Mouse (Mus musculus) T-helper 17 cell (primary cell): ENCODE measurements at regions not wholly inside any gene's neighbourhood (a gene's known extent, or its start where the extent isn't known, plus 50 kb on each side); places are given as distances from the start of the nearest gene placed in this dataset.

Source experiments
- in situ Hi-C, 2 experiments: fragments of 300-600 bp; cut with MboI, MseI; formaldehyde crosslinking; loops; 1 replicate in 1 of 2; 2 replicates in 1 of 2; pipeline ENCODE4 v1.15.1; 2025; ENCODE audit warnings: high pct_unique_total_duplicates in 2 of 2

DNA sequence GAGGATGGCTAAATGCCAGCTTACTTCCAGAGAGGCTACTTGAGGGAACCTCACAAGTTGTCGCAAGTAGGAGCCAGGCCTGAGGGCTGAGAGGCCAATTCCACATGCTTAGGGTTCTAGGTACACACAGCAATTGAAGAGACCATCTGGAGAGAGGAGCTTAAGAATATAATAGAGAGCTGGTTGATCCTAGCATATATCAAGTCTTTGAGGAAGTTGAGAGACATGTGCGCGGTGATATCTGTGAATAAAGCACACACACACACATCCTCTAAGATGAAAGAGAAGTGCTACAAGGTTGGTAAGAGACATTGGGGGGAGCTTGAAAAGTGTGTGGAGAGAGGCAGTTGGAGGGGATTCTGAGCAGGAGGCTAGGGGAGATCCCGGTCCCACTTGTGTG is 189.5 kb downstream of the Zfp462 start:
- in situ Hi-C loops: no loop called here

DNA sequence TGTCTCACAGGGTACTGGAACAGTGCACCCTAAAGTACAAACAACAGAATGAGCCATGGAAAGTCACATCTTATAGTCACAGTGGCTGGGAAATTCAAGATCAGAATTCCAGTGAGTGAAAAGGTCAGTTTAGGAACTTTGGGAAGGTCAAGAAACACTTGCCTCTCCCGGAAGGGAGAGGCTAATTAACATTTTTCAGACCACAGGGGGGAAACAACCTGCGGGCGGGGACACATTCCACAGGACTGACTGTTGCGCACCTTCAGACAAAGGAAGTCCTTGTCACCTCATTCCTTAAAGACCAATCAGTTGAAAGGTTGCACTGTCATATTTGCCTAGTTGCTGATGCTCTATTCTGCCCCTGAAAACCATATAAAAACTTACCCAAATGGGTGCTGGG is 189.9 kb downstream of the Zfp462 start:
- in situ Hi-C loops: no loop called here

DNA sequence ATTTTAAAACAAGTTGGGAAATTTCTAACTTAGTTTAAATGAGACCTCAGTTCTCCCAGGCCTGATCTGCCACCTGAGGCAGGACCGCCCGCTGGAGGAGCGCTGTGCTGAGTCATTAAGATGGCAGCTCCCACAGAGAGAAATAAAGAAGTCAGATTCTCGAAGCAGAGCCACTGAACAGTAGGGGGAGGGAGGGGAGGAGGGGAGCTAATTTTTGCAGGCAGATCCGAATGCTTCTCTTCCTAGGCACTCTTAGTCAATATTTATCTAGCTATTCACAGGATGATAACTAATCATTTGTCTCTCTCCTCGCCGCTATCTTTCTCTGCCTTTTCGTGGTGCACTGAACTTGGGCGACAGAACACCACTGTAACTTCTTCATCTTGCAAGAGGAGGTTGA is 191.4 kb downstream of the Zfp462 start:
- in situ Hi-C loops: no loop called here

DNA sequence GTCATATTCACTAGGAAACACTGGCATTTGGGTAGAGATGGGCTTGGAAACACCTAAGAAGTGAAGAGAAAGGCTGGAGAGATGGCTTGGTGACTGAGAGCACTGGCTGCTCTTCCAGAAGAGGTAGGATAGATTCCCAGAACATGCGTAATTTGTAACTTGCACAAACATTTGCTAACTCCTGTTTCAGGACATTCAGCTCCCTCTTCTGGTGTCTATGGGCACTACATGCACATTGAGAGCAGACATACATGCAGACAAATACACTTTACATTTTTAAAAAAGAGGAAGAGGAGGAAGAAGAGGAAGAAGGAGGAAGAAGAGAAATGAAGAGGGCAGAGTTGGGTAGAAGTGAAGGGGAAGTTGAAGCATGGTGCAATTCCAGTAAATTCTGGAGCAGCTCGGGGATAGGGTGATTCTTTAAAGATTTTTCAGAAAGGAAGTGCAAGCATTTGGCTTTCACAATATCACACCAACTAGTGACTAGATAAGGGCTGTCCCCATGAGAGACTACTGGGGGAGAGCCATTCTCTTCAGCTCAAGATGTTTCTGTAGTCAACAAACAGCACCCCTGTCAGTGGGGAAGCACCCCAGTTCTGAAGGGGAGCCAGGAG is 193.0 kb downstream of the Zfp462 start:
- in situ Hi-C loops: no loop called here

DNA sequence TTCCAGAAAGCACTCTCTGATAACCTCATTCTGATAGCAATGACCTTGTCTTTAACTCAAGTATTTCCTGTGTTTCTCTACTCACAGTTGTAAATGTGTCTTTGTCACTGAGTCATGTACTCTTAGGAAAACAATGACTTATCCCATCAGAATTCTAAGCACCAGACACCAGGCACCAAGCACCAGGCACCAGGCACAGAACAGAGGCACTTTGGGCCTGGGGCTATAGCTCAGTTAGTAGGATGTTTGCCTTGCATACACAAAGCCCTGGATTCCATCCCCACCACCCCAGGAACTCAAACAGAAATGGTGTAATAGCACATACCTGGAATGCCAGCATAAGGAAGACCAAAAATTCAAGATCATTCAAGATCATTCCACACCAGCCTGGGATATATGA is 196.5 kb downstream of the Zfp462 start:
- in situ Hi-C loops: no loop called here

DNA sequence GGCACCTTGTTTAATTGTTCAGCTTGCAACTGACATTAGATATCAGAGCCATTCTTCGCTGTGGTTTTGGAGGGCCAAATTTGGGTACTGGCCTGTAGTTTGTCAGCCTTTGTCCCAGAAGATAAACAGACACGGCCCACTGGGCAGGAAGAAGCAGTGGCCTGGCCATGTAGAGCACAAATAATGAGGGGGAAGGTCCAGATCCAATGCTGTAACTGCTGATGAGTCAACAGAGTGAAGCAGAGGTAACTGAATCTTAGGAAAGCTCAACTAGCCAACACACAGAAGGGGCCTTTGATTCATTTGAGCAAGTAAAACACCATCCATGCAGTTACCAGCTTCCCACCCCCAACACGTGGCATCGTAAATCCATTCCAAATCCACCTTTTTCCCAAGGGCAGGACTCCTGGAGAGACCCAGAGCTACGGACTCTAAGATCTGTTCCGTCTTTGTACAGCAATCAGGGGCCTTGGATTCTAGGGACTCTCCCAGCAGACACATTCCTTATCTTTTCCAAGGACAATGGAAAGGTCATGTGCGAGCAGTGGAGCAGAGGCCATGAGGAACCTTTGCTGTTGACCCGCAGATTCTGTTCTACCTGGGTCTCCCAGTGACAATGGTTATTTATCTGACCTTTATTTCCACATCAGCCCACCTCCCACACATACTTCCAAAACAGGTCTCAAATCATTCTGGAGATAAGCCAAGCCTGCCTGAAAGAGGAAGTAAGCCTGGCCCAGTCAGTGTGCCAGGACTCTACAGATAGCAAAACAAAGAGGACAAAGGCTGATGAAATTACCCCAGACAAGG is 197.3 kb downstream of the Zfp462 start:
- in situ Hi-C loops: no loop called here

DNA sequence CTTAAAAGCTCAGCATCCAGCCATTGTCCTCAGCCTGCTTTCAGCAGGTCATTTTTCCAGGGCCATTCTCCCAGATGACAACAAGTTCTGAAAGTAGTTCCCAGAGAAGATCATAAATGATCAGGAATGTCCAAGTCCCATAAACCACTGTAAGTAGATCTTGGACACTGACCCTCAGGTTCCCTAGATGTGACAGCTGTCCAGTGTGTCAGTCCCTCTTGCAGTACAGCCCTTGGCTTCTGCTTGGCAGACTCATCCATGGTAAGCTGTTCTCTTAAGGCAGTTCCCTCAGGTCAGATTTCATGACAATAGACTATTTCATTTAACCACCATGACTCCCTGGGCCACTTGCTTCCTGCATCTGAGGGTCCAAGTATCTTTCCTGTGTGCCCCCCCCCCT is 198.6 kb downstream of the Zfp462 start:
- in situ Hi-C loops: no loop called here

DNA sequence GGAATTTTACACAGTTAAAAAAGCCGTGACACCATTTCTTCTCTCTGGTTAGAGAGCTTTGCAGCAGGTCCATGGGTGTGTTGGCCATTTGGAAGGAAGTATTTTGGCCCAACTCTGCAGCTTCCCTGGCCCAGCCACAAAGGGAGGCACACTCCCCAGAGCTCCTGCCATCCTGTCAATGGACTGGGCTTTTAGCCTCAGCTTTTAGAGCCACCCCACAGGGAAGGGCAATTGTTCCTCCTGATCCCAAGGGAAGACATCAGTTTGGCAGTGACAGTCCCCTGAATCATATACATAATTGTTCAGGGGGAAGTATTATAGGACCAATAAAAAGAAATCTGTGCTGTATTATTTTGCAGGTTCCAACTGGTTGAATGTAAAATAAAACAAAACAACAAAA is 200.1 kb downstream of the Zfp462 start:
- in situ Hi-C loops: no loop called here

DNA sequence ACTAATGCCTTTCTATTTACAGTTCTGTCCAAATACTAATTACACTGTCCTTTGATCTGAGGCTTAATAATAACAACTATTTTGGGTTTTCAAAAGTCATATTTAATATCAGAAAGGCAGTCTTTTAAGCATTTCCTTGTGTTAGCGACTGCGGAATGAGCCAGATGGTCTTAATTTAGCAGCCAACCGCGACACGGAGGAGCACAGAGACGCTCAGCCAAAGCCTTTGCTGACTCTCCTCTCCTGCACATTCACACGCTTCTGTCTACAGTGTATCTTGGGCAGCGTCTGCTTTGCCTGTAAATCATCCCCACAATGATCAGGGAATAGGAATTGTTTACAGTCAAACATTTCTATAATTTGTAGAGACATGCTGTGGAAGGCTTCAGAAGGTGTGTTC is 201.1 kb downstream of the Zfp462 start:
- in situ Hi-C loops: no loop called here

DNA sequence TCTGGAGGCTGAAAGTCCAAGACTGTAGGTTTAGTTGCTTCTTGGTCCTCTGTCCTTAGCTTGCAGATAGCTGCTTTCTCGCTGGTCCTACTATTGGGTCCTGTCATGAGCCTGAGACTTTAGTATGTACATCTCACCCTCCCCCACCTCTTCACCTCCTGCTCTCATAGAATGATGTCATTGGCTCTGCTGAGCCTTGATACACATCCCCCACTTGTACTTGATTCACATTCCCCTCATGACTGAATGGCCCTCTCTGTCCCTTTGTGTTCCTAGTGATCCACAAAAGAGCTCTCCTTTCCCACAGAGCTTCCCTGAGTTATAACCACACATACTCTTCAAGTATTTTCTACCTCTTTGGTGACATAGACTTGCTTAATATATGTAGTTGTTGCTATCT is 201.5 kb upstream of the Rad23b start:
- in situ Hi-C loops: no loop called here

DNA sequence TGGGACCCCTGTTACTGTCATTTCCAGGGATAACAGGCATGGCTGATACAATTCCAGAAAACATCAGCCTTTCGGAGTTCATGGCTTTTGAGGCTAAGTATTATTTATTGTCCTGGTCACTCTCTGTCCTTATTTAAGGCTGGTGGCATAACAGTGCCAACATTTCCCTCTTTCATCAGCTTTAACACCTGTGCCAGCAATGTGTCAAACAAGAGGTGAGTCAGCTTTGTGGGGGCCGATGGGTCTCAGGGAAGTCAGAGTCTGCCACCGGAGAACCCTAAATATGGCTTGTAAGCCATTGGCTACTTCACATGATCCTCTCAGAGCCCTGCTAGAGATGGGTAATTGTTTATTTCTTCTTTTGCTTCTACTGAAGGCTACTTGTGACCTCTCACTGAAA is 195.3 kb upstream of the Rad23b start:
- in situ Hi-C loops: no loop called here

DNA sequence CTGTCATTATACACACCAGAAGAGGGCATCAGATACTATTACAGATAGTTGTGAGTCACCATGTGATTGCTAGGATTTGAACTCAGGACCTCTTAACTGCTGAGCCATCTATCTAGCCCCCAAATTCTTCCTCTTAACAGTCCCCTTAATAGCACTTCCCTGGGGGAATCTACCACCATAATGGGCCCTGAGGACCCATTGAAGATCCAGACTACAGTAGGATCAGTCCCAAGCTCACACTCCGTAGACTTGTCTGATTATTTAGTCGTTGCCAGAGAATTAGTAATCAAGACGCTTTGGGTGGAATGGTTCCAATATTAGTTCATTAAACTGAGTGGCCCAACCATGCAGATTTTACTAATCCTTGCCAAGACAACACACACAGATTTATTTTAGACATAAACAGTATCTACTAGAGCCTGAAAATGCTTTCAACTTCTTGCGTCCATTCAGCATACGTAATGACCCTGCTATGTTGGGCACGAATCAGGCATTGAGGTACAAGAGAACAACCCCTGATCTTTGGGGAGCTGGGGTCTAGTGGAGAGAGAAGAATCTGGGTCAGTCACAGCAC is 191.6 kb upstream of the Rad23b start:
- in situ Hi-C loops: no loop called here

DNA sequence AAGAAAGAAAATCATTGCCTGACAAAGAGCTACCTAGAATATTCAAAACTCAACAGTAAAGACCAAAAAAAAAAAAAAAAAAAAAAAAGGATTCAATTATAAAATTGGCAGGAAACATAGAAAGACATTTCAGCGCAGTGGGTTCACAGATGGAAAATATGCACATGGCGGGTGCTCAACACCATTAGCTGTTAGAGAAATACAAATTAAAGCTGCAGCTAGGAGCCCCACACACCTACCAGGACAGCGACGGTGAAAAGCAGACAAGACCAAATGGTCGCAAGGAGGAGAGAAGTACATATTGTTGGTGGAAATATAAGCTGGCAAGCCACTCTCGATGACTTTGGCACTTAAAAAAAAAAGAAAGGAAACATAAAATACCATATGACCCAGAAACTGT is 183.6 kb upstream of the Rad23b start:
- in situ Hi-C loops: no loop called here

DNA sequence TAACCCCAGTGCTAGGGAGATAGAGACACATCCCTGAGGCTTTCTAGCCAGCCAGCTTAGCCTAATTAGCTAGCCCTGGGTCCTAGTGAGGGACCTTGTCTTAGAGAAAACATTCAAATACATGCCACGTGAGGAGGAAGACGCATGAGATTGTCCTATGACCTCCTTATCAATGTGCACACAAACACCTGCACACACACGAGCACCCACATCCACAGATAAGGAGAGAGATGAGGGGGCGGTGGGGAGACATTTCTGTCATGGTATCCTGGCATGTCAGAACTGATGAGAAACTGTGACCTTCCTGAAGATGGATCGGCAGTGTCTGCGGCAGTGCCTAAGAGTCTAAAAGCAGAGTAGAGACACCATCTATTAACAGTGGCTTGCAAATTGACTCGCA is 180.8 kb upstream of the Rad23b start:
- in situ Hi-C loops: no loop called here

DNA sequence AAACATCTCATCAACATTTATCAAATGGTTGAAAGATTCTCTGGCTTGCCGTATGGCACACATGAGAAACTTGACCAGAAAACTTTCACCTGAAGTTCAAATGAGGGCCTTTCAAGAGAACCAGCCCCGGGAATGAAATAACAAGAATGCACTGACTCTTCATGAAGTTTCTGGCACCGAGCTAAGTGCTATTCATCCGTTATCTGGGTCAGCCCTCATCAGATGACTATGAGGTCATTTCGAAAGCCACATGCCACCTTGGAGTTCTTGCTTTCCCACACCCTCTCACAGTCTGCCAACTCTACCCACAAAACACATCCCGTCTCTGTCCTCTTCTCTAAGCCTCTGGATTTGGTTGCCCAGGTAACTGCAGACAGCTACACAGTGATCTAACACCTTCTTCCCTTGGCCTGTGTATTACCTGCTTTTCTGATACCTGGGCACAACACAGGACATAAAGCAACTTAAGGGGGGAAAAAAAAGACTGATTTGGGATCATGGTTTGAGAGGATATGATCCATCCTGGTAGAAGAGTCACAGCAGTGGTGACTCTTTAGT is 177.4 kb upstream of the Rad23b start:
- in situ Hi-C loops: no loop called here

DNA sequence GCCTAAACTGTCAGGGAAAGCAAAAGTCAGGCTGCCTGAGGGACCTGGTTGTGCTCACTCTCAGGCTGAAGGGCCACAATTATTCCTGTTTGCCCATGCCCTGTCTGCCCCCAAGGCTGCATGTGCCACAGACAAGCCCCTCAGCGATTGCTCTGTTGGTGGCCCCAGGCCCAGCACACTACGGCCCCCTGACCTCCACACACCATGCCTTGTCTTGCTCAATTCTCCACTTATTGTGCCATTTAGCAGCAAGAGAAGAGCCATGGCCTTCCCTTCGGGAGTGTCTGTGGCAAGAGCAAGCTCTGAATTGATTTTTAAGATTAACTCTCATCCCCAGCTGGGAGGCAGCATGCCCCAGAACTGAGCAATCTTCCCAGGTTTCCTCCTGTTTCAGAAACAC is 173.8 kb upstream of the Rad23b start:
- in situ Hi-C loops: no loop called here

DNA sequence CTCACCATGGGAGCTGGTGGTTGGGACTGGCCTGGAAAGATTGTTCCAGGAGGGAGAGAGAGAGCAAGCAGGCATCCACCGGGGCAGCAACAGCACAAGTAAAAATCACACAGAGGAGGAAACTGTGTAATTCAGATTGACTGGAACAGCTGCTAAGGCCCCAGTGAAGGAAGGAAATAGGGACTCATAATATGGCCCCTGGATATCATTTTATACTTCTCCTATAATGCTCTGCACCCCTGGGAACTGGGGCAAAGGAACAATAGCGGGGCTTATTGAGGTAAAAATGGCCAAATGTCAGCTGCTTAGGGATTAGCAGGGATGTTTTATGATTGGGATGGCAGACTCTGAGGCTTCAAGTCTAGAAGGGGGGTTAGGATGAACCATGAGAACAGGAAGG is 170.4 kb upstream of the Rad23b start:
- in situ Hi-C loops: no loop called here

DNA sequence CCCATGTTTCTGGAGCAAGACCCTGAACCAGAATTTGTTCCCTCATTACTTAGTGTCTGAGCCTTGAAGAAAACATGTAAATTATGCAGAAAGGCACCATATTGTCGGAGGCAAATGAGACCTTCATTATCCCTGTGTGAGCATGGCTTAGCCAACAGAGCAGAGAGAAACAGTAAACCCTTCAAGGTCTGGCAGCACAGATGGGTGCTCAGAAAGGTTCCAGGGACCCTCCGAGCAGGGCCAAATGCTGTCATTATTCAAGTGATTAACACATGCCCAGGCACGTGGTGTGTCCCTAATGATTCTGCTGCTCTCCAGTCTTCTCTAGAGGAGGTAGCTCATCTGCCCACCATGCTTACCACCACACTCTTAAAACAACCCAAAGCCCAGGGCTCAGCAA is 166.3 kb upstream of the Rad23b start:
- in situ Hi-C loops: no loop called here

DNA sequence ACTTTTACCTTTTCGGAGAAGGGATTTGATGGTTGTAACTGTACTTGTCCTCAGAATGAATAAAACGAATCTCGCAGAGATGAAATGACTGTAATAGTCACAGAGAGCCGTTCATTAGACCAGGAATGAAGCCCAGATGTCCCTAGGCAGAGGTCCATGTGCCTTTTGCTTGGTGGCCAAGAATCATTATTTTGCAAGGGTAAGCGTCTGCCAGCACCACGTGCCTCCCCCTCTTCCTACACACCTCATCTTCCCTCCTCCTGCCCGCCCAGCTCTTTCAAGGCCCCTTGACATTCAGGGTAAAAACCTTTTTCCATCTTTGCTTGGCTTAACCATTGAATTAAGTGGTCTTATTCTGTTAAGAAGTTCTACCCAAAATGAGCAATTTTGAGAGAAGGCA is 161.1 kb upstream of the Rad23b start:
- in situ Hi-C loops: no loop called here

DNA sequence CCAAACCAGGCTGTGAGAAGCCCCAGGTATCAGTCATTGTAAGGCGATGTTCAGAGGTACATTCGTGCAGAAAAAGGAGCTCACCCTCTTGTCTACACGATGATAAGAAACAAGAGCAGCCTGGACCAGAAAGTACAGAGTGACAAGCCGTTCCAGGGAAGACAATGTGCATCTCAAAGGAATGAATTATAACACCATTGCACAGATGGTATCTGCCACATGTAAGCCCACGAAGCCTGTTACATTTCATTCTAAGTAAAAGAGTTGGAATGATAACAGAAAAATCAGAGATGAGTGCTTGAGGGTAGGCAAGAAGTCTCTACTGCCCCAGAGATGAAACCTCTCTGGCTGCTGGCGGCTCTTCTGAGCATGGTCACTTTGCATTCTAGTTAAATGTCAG is 159.3 kb upstream of the Rad23b start:
- in situ Hi-C loops: no loop called here

DNA sequence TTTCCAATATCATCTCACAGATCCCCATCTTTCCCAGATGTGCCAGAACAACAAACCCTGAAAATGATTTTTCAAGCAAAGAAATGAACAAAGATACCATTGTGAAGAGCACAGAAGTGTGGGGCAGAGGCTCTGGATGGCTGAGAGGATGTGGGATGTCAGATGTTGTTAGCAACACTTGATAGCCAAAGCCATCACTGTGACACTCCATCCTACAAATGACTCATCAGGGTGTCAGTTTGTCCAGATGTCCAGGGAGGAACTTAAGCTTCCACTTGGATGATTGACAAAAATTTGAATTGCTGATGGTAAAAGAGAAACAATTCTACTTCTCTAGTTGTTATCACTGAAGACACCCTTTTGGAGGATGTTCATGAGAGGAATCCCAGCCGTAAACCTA is 155.8 kb upstream of the Rad23b start:
- in situ Hi-C loops: no loop called here

DNA sequence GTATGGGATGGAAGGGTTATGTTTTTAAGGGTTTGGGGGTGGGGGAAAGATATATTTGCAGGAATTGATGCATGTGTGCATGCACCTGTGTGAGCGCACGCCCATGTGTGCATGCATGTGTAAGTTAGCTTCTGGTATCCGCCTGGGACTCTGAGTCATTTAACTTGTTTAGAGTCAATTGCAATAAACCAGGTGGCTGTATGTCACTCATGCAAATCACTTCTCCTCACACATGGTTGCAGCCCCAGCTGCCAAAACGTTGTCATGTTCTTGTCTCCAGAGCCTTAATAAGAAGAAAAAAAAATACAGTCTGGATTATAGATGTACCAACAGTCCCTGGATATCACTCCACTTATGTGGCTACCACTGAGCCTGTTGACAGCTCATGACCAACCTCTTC is 155.3 kb upstream of the Rad23b start:
- in situ Hi-C loops: no loop called here
